Mouse (Mus musculus) stomach, postnatal 0 days (tissue): ENCODE results near the gene Bpifa6. TPM values are rescaled to one million over a fixed set of nuclear protein-coding genes. Genes with fewer than 3 reads are reported as not detected.
A peak's percentile ranks its signal among the peaks of the same experiment; 100 is the strongest.

Source experiments
- ATAC-seq: fragments of 200-750 bp; cut with Nextera tagmentation; 2 replicates; pipeline ENCODE4 v1.8.0; 2017; ENCODE audit not compliant: low FRiP score, low TSS enrichment
- DNase-seq: peaks from one replicate; pipeline ENCODE4 v3.0.0-alpha.2; 2016; ENCODE audit warnings: low spot score
- H3K27ac ChIP-seq: fragments of 300-500 bp; sonication (generic); replicated peaks from 2 replicates; pipeline ENCODE4 v1.5.1; 2014; ENCODE audit warnings: mild to moderate bottlenecking, control low read depth
- H3K27me3 ChIP-seq: fragments of 300-500 bp; sonication (generic); 2 replicates; pipeline ENCODE4 v1.6.1; 2014; ENCODE audit warnings: low read length; ENCODE audit not compliant: control insufficient read depth, insufficient read depth
- H3K36me3 ChIP-seq: fragments of 300-500 bp; sonication (generic); 2 replicates; pipeline ENCODE4 v1.6.1; 2014; ENCODE audit warnings: low read length, mixed read lengths; ENCODE audit not compliant: control insufficient read depth, insufficient read depth
- H3K4me1 ChIP-seq: fragments of 300-500 bp; sonication (generic); replicated peaks from 2 replicates; pipeline ENCODE4 v1.6.1; 2014; ENCODE audit warnings: antibody characterized with exemption; ENCODE audit not compliant: control insufficient read depth, insufficient read depth
- H3K4me2 ChIP-seq: fragments of 300-500 bp; sonication (generic); replicated peaks from 2 replicates; pipeline ENCODE4 v1.6.1; 2014; ENCODE audit warnings: low read depth, mild to moderate bottlenecking, control low read depth, moderate library complexity
- H3K4me3 ChIP-seq: fragments of 300-500 bp; sonication (generic); 2 replicates; pipeline ENCODE4 v1.5.1; 2014; ENCODE audit warnings: low read depth, low read length, control low read depth
- H3K9ac ChIP-seq: fragments of 300-500 bp; sonication (generic); 2 replicates; pipeline ENCODE4 v1.6.1; 2014; ENCODE audit warnings: mild to moderate bottlenecking, low read length, control low read depth, mixed read lengths
- H3K9me3 ChIP-seq: fragments of 300-500 bp; sonication (generic); 2 replicates; pipeline ENCODE4 v1.6.1; 2016; ENCODE audit warnings: low read length; ENCODE audit not compliant: control insufficient read depth
- CTCF ChIP-seq: IDR thresholded peaks from 2 replicates; pipeline ENCODE4 v1.5.1; 2016; ENCODE audit warnings: antibody characterized with exemption, low read depth, mild to moderate bottlenecking, moderate library complexity
- EP300 ChIP-seq: optimal IDR thresholded peaks from 2 replicates; pipeline ENCODE3; 2016; ENCODE audit warnings: antibody characterized with exemption
- WGBS: fragments of 180-500 bp; shearing (Covaris S2); extraction: QIAGEN DNeasy Blood & Tissue Kit; methylation state at CpG from one replicate; pipeline ENCODE4 v1.1.7; 2014; 5-methylcytosine and 5-hydroxymethylcytosine counted together
- polyA plus RNA-seq: library from polyadenylated mRNA; unstranded; fragments of >200 nt; fragmentation: Nextera tagmentation; extraction: Ambion mirVana; gene quantifications from 2 replicates; pipeline ENCODE4 v1.2.1, GENCODE M21; 2015

Bpifa6 gene
- polyA plus RNA-seq = 1.5 and 1.6 TPM in 2 replicates

GRCm38 (mm10) chr2:153974582-153974981 is at the start of gene Bpifa6:
Gene Bpifa6, plus strand, starts transcription at chr2:153974945.
- no peaks in the 10 kb centered on the region for H3K36me3 ChIP-seq
- no peaks in the 10 kb centered on the region for H3K27me3 ChIP-seq
- no peak within 1 kb of the TSS for H3K4me3 ChIP-seq
- H3K27ac ChIP-seq = no peak within 1 kb of the TSS
- ATAC-seq (peak; percentile 59; the same call in 1 of the 2 replicates), DNase-seq (no peak)
- H3K9ac ChIP-seq = no peak within 1 kb of the TSS
- 59% methylated on average over 5 of the region's 5 CpGs for WGBS
- TF ChIP-seq EP300 (no peak), CTCF (no peak)
- no peaks in the 10 kb centered on the region for H3K4me1 ChIP-seq
- H3K4me2 ChIP-seq = no peak within 1 kb of the TSS
- H3K9me3 ChIP-seq = no peaks in the 10 kb centered on the region

- DNase-seq = peak; percentile 71
- H3K9ac ChIP-seq = no peak overlapping the region
- no peak overlapping the region for H3K4me2 ChIP-seq
- 47% methylated on average over 3 of the region's 3 CpGs for WGBS
- TF ChIP-seq CTCF = peak; percentile 97
- TF ChIP-seq EP300 = no peak
- ATAC-seq = peak; percentile 31; the same call in 1 of the 2 replicates
- H3K27me3 ChIP-seq = no peaks in the 10 kb centered on the region
- H3K4me1 ChIP-seq = no peaks in the 10 kb centered on the region
- no peak overlapping the region for H3K4me3 ChIP-seq
- H3K27ac ChIP-seq = no peak overlapping the region
- no peaks in the 10 kb centered on the region for H3K36me3 ChIP-seq
- H3K9me3 ChIP-seq = no peaks in the 10 kb centered on the region
Measured at GRCm38 (mm10) chr2:153929871-153930413, 44.8 kb upstream of the Bpifa6 start.

- ATAC-seq (no peak), DNase-seq (no peak)
- Histone ChIP-seq H3K4me3 (no peak overlapping the region), H3K27me3 (no peaks in the 10 kb centered on the region), H3K36me3 (no peaks in the 10 kb centered on the region), H3K27ac (no peak overlapping the region), H3K4me1 (no peaks in the 10 kb centered on the region), H3K9ac (no peak overlapping the region), H3K4me2 (no peak overlapping the region), H3K9me3 (no peaks in the 10 kb centered on the region)
- no peak for TF ChIP-seq EP300
- TF ChIP-seq CTCF = no peak
- 71% methylated on average over 6 of the region's 6 CpGs for WGBS
Measured at GRCm38 (mm10) chr2:153931125-153931524, 43.6 kb upstream of the Bpifa6 start.

- no peak overlapping the region for H3K9ac ChIP-seq
- WGBS = 76% methylated on average over 6 of the region's 6 CpGs
Measured at GRCm38 (mm10) chr2:153933311-153933710, 41.4 kb upstream of the Bpifa6 start.

GRCm38 (mm10) chr2:153935348-153935747 is 39.4 kb upstream of the Bpifa6 start:
- Histone ChIP-seq H3K4me3 (no peak overlapping the region), H3K9me3 (no peaks in the 10 kb centered on the region), H3K27me3 (no peaks in the 10 kb centered on the region), H3K27ac (no peak overlapping the region), H3K4me1 (no peaks in the 10 kb centered on the region), H3K4me2 (no peak overlapping the region), H3K9ac (no peak overlapping the region), H3K36me3 (no peaks in the 10 kb centered on the region)
- ATAC-seq (peak; percentile 91), DNase-seq (peak; percentile 61)
- TF ChIP-seq EP300 = no peak
- TF ChIP-seq CTCF = peak; percentile 43
- WGBS = 77% methylated on average over 6 of the region's 6 CpGs

More at GRCm38 (mm10) chr2:153933311-153933710, 41.4 kb upstream of the Bpifa6 start:
- Histone ChIP-seq H3K4me3 (no peak overlapping the region), H3K4me2 (no peak overlapping the region), H3K4me1 (no peaks in the 10 kb centered on the region), H3K9me3 (no peaks in the 10 kb centered on the region), H3K27ac (no peak overlapping the region), H3K27me3 (no peaks in the 10 kb centered on the region), H3K36me3 (no peaks in the 10 kb centered on the region)
- DNase-seq (no peak), ATAC-seq (no peak)
- no peak for TF ChIP-seq EP300
- TF ChIP-seq CTCF = no peak

GRCm38 (mm10) chr2:153937843-153938242 is 36.9 kb upstream of the Bpifa6 start, which contains the start of gene Bpifb4:
Gene Bpifb4, plus strand, starts transcription at chr2:153938212.
- Histone ChIP-seq H3K9ac (no peak within 1 kb of the TSS), H3K9me3 (no peaks in the 10 kb centered on the region), H3K4me3 (no peak within 1 kb of the TSS), H3K36me3 (no peaks in the 10 kb centered on the region), H3K27ac (no peak within 1 kb of the TSS), H3K4me2 (no peak within 1 kb of the TSS), H3K27me3 (no peaks in the 10 kb centered on the region), H3K4me1 (no peaks in the 10 kb centered on the region)
- TF ChIP-seq CTCF (no peak), EP300 (no peak)
- ATAC-seq (no peak), DNase-seq (no peak)
- WGBS = 82% methylated on average over 5 of the region's 5 CpGs
